Mouse (Mus musculus) brain, adult 2 months (tissue): ENCODE measurements around the gene Clrn1.
"Not testable (repeated sequence)": the region's sequence is repeated elsewhere in the genome, so short reads cannot be mapped to it uniquely, and the experiment has no call there.

Source experiments
- DNase-seq: peaks from one replicate; pipeline ENCODE4 v3.0.0; 2011; ENCODE audit warnings: low read depth, low spot score

The Clrn1 gene

GRCm38 (mm10) chr3:58884801-58885573, at the start of gene Clrn1:
Gene Clrn1, minus strand, starts transcription at chr3:58885340.
- DNase-seq = peak; percentile 20

- no peak for DNase-seq
Measured at GRCm38 (mm10) chr3:58924027-58924426, 38.9 kb upstream of the Clrn1 start.

- no peak for DNase-seq
Measured at GRCm38 (mm10) chr3:58923140-58923539, 38.0 kb upstream of the Clrn1 start.

- no peak for DNase-seq
Measured at GRCm38 (mm10) chr3:58922636-58923035, 37.5 kb upstream of the Clrn1 start.

GRCm38 (mm10) chr3:58921316-58921715, 36.2 kb upstream of the Clrn1 start:
- DNase-seq = no peak

GRCm38 (mm10) chr3:58904656-58905055, 19.5 kb upstream of the Clrn1 start:
- peak; percentile 15 for DNase-seq

- peak; percentile 28 for DNase-seq
Measured at GRCm38 (mm10) chr3:58902051-58902758, 17.1 kb upstream of the Clrn1 start.

GRCm38 (mm10) chr3:58895131-58895530, 10.0 kb upstream of the Clrn1 start:
- DNase-seq = no peak

- DNase-seq = no peak
Measured at GRCm38 (mm10) chr3:58894529-58894928, 9.4 kb upstream of the Clrn1 start.

GRCm38 (mm10) chr3:58889670-58890069, 4.5 kb upstream of the Clrn1 start:
- no peak for DNase-seq

GRCm38 (mm10) chr3:58888131-58888715, 3.1 kb upstream of the Clrn1 start:
- DNase-seq = peak; percentile 37

GRCm38 (mm10) chr3:58887719-58888118, 2.6 kb upstream of the Clrn1 start:
- no peak for DNase-seq

GRCm38 (mm10) chr3:58883511-58883907, 1.6 kb downstream of the Clrn1 start:
- no peak for DNase-seq

GRCm38 (mm10) chr3:58882878-58883510, 2.1 kb downstream of the Clrn1 start:
- DNase-seq = peak; percentile 71

GRCm38 (mm10) chr3:58881016-58881415, 4.1 kb downstream of the Clrn1 start:
- DNase-seq = no peak

GRCm38 (mm10) chr3:58880181-58880580, 5.0 kb downstream of the Clrn1 start:
- DNase-seq = no peak

- DNase-seq = not testable (repeated sequence)
Measured at GRCm38 (mm10) chr3:58871882-58872281, 13.3 kb downstream of the Clrn1 start.

- peak; percentile 84 for DNase-seq
Measured at GRCm38 (mm10) chr3:58865690-58866089, 19.4 kb downstream of the Clrn1 start.

- no peak for DNase-seq
Measured at GRCm38 (mm10) chr3:58862976-58863375, 22.2 kb downstream of the Clrn1 start.

- DNase-seq = peak; percentile 61
Measured at GRCm38 (mm10) chr3:58843415-58843814, 41.7 kb downstream of the Clrn1 start.

- DNase-seq = peak; percentile 87
Measured at GRCm38 (mm10) chr3:58833442-58834160, 51.5 kb downstream of the Clrn1 start.
